Mouse (Mus musculus) embryonic stem cell, embryonic (primary cell): Measurements from ENCODE around the gene Hs3st3b1.

Source experiments
- CTCF ChIA-PET, 4 experiments: fragments of 300-600 bp in 2 of 4; fragments of 350-600 bp in 2 of 4; sonication (Branson Sonifier 250); formaldehyde crosslinking; loops; one replicate each; lab custom pipeline; 2022; ENCODE audit warnings: inconsistent platforms in 2 of 4; lab: Charles Lee
- POLR2A ChIA-PET, 4 experiments: fragments of 300-600 bp in 2 of 4; fragments of 350-600 bp in 2 of 4; sonication (Branson Sonifier 250); formaldehyde crosslinking; loops; one replicate each; lab custom pipeline; 2022; ENCODE audit warnings: antibody characterized with exemption in 4 of 4, inconsistent platforms in 1 of 4; lab: Charles Lee

The Hs3st3b1 gene

GRCm38 (mm10) chr11:63861982-63862381, 60.1 kb downstream of the Hs3st3b1 start:
- CTCF ChIA-PET: no interaction called here
- POLR2A ChIA-PET: interaction anchor here in 3 of 4 experiments (0.6 to 0.9 kb wide), 3 partner anchors 23 to 582 kb away, joined by 3 read pairs; no protein-coding TSS in a partner anchor

- CTCF ChIA-PET: no interaction called here
- POLR2A ChIA-PET: no interaction called here
These were observed 70.9 kb downstream of the Hs3st3b1 start for GRCm38 (mm10) chr11:63851041-63851730.

- ChIA-PET POLR2A (no interaction called here), CTCF (no interaction called here)
These were observed 71.8 kb downstream of the Hs3st3b1 start for GRCm38 (mm10) chr11:63850261-63850660.

- CTCF ChIA-PET: interaction anchor here in 1 of 4 experiments (0.7 kb wide), 1 partner anchor 879 kb away, joined by 12 read pairs; no protein-coding TSS in a partner anchor
- POLR2A ChIA-PET: interaction anchor here in 2 of 4 experiments (0.5 to 0.7 kb wide), 2 partner anchors 32 to 108 kb away, joined by 3 read pairs; no protein-coding TSS in a partner anchor
These were observed 76.7 kb downstream of the Hs3st3b1 start for GRCm38 (mm10) chr11:63845379-63845778.

GRCm38 (mm10) chr11:63844701-63845100, 77.4 kb downstream of the Hs3st3b1 start:
- CTCF ChIA-PET: no interaction called here
- POLR2A ChIA-PET: interaction anchor here in 1 of 4 experiments (0.5 kb wide), 1 partner anchor 107 kb away, joined by 3 read pairs; no protein-coding TSS in a partner anchor

GRCm38 (mm10) chr11:63837526-63837925, 84.6 kb downstream of the Hs3st3b1 start:
- ChIA-PET POLR2A (no interaction called here), CTCF (interaction anchor here in 1 of 4 experiments (0.6 kb wide), 1 partner anchor 1086 kb away, joined by 4 read pairs; no protein-coding TSS in a partner anchor)
